Mouse (Mus musculus): ENCODE results near the gene AK157302. TPM values are rescaled to one million over a fixed set of nuclear protein-coding genes. Genes with fewer than 3 reads are reported as not detected.

The AK157302 gene
- total and polyA plus RNA-seq, 3 experiments = 0.09 to 14.2 (median 13.3) TPM

Small RNAs within 50 kb of the gene (microRNA-seq; reads per million reads assigned to microRNA genes)
- gene Mir1896 = 0 reads per million in 2 experiments

Other genes with a start within 250 kb of the AK157302 start
- gene Gpx5, start 202.5 kb upstream of the AK157302 start, total RNA-seq (2021) = not detected
- gene Gpx5, start 202.5 kb upstream of the AK157302 start, polyA plus RNA-seq (2012; rRNA removed) = not detected in 2 replicates
- not detected for gene Gpx6, start 183.1 kb upstream of the AK157302 start, total RNA-seq (2021)
- gene Gpx6, start 183.1 kb upstream of the AK157302 start, polyA plus RNA-seq (2012; rRNA removed) = not detected in 2 replicates
- gene Olfr1367, start 148.3 kb upstream of the AK157302 start, total RNA-seq (2021) = not detected
- gene Olfr1367, start 148.3 kb upstream of the AK157302 start, polyA plus RNA-seq (2012; rRNA removed) = not detected in 2 replicates
- gene Zscan12, start 132.4 kb upstream of the AK157302 start, total RNA-seq (2021) = 1 to 10 TPM; 9.4 to 9.6 TPM
- 0.33 and 0.44 TPM in 2 replicates for gene Zscan12, start 132.4 kb upstream of the AK157302 start, polyA plus RNA-seq (2012; rRNA removed)
- gene Zkscan3, start 92.5 kb upstream of the AK157302 start, total RNA-seq (2021) = 10 to 100 TPM; 44.2 to 61.4 TPM
- 21.9 and 27.8 TPM in 2 replicates for gene Zkscan3, start 92.5 kb upstream of the AK157302 start, polyA plus RNA-seq (2012; rRNA removed)
- under 1 TPM; 0.81 to 0.90 TPM for gene Pgbd1, start 54.2 kb upstream of the AK157302 start, total RNA-seq (2021)
- 0.12 and 0.51 TPM in 2 replicates for gene Pgbd1, start 54.2 kb upstream of the AK157302 start, polyA plus RNA-seq (2012; rRNA removed)
- gene Zscan26, start 41.5 kb upstream of the AK157302 start, total RNA-seq (2021) = 10 to 100 TPM; 36.8 to 37.8 TPM
- gene Zscan26, start 41.5 kb upstream of the AK157302 start, polyA plus RNA-seq (2012; rRNA removed) = 3.6 and 5.3 TPM in 2 replicates
- gene Nkapl, start 26.7 kb upstream of the AK157302 start, total RNA-seq (2021) = 1 to 10 TPM in 1 of 2 experiments, under 1 TPM in 1; 0.84 to 1.5 TPM
- 0.43 and 0.70 TPM in 2 replicates for gene Nkapl, start 26.7 kb upstream of the AK157302 start, polyA plus RNA-seq (2012; rRNA removed)
- 1 to 10 TPM; 1.8 to 3.6 TPM for gene Zkscan4, start 16.3 kb upstream of the AK157302 start, total RNA-seq (2021)
- gene Zkscan4, start 16.3 kb upstream of the AK157302 start, polyA plus RNA-seq (2012; rRNA removed) = 0.46 and 0.85 TPM in 2 replicates
- not detected for gene Gm10065, start 15.8 kb upstream of the AK157302 start, total RNA-seq (2021)
- 1.4 TPM in 1 of 2 replicates, not detected in the other for gene Gm10065, start 15.8 kb upstream of the AK157302 start, polyA plus RNA-seq (2012; rRNA removed)
- gene Gm11273, start 6.2 kb downstream of the AK157302 start, total RNA-seq (2021) = 100 to 1,000 TPM in 1 of 2 experiments, 10 to 100 TPM in 1; 95.4 to 165 TPM
- gene Gm11273, start 6.2 kb downstream of the AK157302 start, polyA plus RNA-seq (2012; rRNA removed) = 56.6 and 56.8 TPM in 2 replicates
- gene Zkscan8, start 35.9 kb downstream of the AK157302 start, total RNA-seq (2021) = 10 to 100 TPM; 13.9 to 17.1 TPM
- gene Zkscan8, start 35.9 kb downstream of the AK157302 start, polyA plus RNA-seq (2012; rRNA removed) = 1.2 and 1.5 TPM in 2 replicates
- not detected for gene Olfr1366, start 47.6 kb downstream of the AK157302 start, total RNA-seq (2021)
- not detected in 2 replicates for gene Olfr1366, start 47.6 kb downstream of the AK157302 start, polyA plus RNA-seq (2012; rRNA removed)
- gene Olfr1535, start 64.7 kb downstream of the AK157302 start, total RNA-seq (2021) = not detected
- gene Olfr1535, start 64.7 kb downstream of the AK157302 start, polyA plus RNA-seq (2012; rRNA removed) = not detected in 2 replicates
- not detected for gene Olfr1364, start 86.5 kb downstream of the AK157302 start, total RNA-seq (2021)
- not detected in 2 replicates for gene Olfr1364, start 86.5 kb downstream of the AK157302 start, polyA plus RNA-seq (2012; rRNA removed)
- not detected for gene Olfr1362, start 118.8 kb downstream of the AK157302 start, total RNA-seq (2021)
- 0.04 TPM in 1 of 2 replicates, not detected in the other for gene Olfr1362, start 118.8 kb downstream of the AK157302 start, polyA plus RNA-seq (2012; rRNA removed)
- gene Olfr11, start 147.3 kb downstream of the AK157302 start, total RNA-seq (2021) = not detected
- gene Olfr11, start 147.3 kb downstream of the AK157302 start, polyA plus RNA-seq (2012; rRNA removed) = not detected in 2 replicates
- not detected for gene Olfr1361, start 168.2 kb downstream of the AK157302 start, total RNA-seq (2021)
- not detected in 2 replicates for gene Olfr1361, start 168.2 kb downstream of the AK157302 start, polyA plus RNA-seq (2012; rRNA removed)
- gene Olfr1360, start 182.2 kb downstream of the AK157302 start, total RNA-seq (2021) = not detected
- not detected in 2 replicates for gene Olfr1360, start 182.2 kb downstream of the AK157302 start, polyA plus RNA-seq (2012; rRNA removed)
- gene Olfr1359, start 202.9 kb downstream of the AK157302 start, total RNA-seq (2021) = not detected
- not detected in 2 replicates for gene Olfr1359, start 202.9 kb downstream of the AK157302 start, polyA plus RNA-seq (2012; rRNA removed)
- 10 to 100 TPM; 24.1 to 36.9 TPM for gene Hist1h2bl, start 220.9 kb downstream of the AK157302 start, total RNA-seq (2021)
- 0.49 and 1.3 TPM in 2 replicates for gene Hist1h2bl, start 220.9 kb downstream of the AK157302 start, polyA plus RNA-seq (2012; rRNA removed)
- gene Hist1h2ai, start 221.2 kb downstream of the AK157302 start, total RNA-seq (2021) = 10 to 100 TPM; 28.5 to 38.1 TPM
- gene Hist1h2ai, start 221.2 kb downstream of the AK157302 start, polyA plus RNA-seq (2012; rRNA removed) = 5.7 and 9.3 TPM in 2 replicates
- gene Hist1h3h, start 222.4 kb downstream of the AK157302 start, total RNA-seq (2021) = 10 to 100 TPM; 16.3 to 42.1 TPM
- gene Hist1h3h, start 222.4 kb downstream of the AK157302 start, polyA plus RNA-seq (2012; rRNA removed) = 5.5 and 8.7 TPM in 2 replicates
- 1 to 10 TPM; 6.5 to 7.0 TPM for gene Hist1h2bm, start 226.8 kb downstream of the AK157302 start, total RNA-seq (2021)
- gene Hist1h2bm, start 226.8 kb downstream of the AK157302 start, polyA plus RNA-seq (2012; rRNA removed) = 0.28 and 0.56 TPM in 2 replicates
- 10 to 100 TPM in 1 of 2 experiments, 1 to 10 TPM in 1; 7.5 to 11.4 TPM for gene Hist1h4j, start 239.8 kb downstream of the AK157302 start, total RNA-seq (2021)
- 0.52 TPM in 2 replicates for gene Hist1h4j, start 239.8 kb downstream of the AK157302 start, polyA plus RNA-seq (2012; rRNA removed)

All from adrenal gland, adult 2 months (tissue).